Mouse (Mus musculus): ENCODE measurements at regions not wholly inside any gene's neighbourhood (a gene's known extent, or its start where the extent isn't known, plus 50 kb on each side); places are given as distances from the start of the nearest gene placed in this dataset.

DNA sequence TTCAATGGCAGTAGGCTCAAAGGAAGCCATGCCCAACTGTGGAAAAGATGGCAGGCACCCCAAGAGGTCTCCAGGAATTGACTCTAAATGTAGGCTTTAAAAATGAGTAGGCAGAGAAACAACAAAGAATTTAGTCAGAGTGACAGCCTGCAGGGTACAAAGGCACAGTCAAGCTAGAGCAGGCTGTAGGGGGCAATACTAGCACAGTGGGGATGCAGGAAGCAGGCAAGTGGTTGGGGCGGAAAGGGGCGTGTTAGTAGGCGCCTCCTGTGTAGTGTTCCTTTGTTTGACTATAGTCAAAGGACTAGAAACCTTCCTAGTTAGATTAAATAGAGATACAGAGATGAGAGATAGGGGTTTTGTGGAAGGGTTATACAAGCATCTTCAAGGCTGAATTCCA, 211.4 kb upstream of the Pum3 start:
- TF ChIP-seq POLR2A (IDR thresholded peaks at IDR 0.05; ENCODE audit: borderline replicate concordance, extremely low read depth, low read depth, low read length) (no peak), CTCF (IDR thresholded peaks at IDR 0.05; ENCODE audit: insufficient read depth, low read length) (no peak)
